Mouse (Mus musculus) layer of hippocampus, adult 9-10 months (tissue): ENCODE measurements at regions not wholly inside any gene's neighbourhood (a gene's known extent, or its start where the extent isn't known, plus 50 kb on each side); places are given as distances from the start of the nearest gene placed in this dataset.

Source experiments
- DNase-seq: peaks from one replicate; pipeline ENCODE4 v3.0.0; 2022; ENCODE audit warnings: low spot score

DNA sequence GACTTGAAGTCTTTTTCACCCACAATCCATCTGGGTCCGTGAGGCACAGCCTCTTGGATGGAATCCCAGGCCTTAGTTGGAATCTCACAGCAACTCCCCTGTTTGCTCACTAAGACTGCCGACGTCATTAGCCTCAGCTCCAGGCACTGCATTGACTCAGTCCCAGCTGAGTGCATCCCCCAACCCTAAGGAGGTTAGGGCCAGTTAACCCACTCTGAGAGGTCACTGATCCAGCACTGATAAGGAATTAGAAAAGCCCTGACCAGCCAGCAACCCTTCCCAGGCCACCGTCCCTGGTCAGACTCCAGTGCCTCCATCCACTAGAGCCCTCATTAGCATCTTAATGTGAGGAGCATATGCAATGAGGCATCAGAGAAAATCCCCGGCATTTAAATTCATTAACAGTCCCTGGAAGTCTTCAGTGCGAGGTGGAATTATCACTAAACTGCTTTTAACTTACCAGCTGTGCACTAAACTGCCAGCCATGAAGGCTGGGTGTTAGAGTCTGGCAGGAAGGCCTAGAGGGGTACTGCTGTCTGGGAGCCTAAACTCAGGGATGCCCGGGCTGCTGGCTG lies 184.2 kb downstream of the Cct6b start:
- DNase-seq, result no peak

DNA sequence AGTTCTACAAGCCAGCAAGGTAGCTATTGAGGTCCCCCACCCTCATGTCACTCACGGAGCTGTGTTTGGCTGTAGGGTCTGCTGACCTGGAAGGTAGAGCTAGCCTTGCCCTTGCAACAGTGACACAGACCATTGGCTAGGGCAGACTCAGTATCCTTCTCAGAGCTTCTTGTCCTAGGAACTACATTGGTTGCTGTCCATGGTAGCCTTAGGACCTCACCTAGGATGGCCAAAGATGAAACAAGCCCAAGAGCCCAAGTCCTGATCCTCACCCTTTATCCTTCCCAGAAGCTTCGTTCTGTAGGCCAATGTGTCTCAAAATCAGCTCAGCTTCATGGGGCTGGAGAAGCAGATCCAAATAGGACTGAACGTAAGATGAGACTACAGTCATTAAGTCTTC lies 187.3 kb downstream of the Tmem132e start:
- DNase-seq, result no peak

DNA sequence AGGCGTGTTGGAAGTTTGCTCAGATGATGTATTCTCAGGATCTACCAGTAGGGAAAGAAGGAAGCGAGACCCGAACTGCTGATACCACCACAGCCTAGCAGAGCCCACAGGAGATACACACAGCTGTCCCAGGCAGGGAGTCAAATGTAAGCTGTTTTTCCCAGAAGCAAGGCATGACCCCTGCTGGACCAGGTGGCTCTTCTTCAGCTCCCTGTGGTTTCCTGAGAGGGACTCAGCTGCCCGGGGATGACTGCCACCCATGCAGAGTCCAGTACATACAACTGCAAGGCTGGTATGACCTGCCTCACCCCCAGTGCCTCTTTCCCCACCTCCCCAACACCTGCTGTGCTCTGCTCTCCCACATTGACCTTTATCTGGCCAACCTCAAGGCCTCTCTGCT lies 184.4 kb downstream of the Tmem132e start:
- no peak for DNase-seq

DNA sequence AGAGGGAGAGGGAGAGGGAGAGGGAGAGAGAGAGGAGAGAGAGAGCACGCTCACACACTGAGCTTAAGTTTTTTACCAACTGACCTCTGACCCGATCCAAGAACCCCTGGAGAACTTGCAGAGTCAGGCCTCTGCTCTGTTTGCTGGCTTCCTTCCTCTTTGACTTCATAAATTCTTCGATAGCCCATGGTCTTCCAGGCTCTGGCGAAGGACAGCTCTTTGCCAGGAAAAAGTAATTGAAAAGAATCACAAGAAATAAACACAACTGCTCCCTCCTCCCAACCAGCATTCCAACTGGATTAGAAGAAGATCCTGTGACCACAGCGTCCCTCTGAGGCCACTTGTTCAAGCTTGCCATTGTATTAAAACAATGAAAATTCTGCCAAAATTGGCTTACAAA lies 182.8 kb downstream of the Tmem132e start:
- no peak for DNase-seq

DNA sequence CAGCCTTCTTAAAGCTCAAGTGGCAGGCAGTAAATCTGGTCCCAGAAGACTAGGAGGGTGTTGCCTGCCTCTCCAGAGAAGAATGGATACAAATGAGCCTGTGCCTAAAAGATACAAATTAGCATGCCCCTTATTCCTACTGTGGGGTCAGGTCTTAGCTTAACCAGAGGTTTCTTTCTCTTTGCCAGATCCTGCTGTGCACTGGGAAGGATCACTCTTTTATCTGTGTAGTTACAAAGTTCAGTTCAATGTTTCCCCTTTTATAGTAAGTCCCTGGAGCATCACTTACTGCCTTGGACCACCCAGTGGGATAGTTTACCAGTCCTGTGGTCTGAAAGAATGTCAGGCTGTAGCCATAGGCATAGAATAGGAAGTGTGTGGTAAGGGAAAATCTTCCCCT lies 181.1 kb downstream of the Tmem132e start:
- DNase-seq, result no peak

DNA sequence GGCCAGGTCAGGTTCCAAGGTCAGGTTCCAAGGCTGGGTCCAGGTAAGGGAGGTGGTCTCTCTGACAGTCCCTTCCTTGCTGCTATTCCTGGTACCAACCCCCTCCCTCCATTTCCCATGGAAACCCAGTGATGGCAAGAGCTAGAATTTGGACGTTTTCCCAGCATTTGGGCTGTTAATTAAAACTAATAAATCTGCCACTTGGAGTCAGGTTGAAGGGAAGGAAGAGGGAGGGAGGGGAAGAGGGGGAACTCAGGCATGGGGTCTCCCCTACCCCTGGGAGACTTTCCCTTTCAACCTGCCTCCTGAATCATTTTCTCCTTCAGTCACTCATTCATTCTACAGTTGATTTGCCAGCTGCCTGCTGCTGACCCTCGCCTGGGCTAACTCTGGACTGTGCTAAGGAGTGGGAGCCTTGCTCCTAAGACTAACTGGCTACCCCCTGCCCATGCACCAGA lies 179.5 kb downstream of the Tmem132e start:
- no peak for DNase-seq

DNA sequence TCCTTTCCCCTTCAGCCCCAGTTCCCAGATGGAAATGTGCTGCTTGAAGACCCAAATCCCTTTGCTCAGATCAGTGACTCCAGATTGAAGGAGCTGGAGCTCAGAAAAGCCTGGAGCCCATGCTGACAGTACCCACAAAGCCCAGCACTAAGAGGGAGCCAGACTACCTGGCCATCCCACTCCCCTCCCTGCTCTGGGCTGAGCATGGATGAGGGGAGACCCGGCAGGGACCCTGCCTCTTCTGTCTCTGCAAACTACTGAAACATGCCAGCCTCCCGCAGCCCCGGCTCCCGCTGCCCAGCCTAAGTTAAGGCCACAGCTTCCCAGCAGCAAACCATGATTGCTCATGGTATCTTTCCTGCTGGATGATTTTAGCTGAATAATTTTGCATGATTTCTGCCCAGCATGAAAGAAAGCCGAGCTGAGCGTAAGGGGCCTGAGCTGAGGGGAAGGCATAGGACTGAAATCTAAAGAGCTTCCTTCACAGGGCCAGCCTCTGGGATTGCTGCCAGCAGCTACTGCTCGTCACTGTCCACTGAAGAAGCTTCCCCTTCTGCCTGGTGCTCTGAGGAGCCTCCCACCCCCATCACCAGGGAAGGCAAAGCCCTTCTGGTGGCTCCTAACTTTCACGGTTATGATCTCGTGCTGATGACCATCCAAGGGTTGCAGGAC lies 178.4 kb downstream of the Tmem132e start:
- DNase-seq, result no peak

DNA sequence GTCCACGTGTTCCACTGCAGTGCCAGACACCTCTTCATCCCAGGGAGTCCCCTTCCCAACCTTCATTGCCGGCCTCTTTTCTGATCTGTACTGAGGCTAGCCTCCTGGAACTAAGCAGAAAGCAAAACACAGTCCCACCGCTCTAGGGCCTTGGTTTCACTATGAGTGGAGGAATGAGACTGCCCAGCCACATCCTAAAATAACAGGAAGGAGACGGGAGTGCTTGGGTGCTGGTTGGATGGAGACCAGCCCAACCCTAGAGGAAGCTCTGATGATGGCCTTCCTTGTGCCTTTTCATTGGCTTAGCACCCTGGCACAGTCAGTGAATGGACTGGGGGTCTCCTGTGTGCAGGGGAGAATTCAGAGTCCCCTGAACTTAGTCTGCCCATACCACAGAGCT lies 177.4 kb downstream of the Tmem132e start:
- DNase-seq, result no peak

DNA sequence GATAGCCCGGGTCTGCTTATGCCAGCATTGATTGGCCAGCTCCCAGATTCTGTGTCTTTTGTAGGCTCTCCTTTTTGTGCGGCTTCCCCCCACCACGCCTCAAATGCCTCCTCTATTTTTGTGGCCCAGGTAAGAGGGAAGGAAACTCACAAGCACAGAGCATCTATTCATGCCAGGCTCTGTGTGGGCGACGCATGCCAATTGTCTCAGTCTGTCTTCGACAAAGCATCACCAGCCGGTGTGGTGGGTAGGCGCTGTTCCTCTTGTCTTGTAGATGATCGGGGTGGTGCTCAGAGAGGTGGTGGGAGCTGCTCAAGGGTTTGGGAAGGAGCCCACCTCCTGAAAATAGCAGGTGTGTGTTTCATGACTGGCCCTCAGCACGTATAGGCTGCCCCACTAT lies 175.5 kb downstream of the Tmem132e start:
- no peak for DNase-seq

DNA sequence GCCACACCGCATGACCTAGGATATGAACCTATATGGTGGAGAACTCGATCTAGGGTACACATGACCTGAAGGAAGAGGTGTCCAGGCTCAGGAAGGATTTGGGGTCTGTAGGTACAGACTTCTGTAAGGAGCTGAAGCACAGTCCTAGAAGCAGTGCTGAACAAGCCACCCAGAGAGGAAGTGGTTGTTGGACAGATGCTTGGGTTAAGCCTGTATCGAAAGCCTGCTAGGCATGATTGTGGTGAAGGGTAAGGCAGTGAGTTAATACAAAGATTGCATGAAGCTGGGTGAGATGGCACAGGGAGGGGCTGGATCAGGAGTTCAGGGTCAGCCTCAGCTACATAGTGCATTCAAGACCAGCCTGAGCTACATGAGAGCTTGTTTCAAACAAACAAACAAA lies 153.3 kb downstream of the Tmem132e start:
- no peak for DNase-seq

DNA sequence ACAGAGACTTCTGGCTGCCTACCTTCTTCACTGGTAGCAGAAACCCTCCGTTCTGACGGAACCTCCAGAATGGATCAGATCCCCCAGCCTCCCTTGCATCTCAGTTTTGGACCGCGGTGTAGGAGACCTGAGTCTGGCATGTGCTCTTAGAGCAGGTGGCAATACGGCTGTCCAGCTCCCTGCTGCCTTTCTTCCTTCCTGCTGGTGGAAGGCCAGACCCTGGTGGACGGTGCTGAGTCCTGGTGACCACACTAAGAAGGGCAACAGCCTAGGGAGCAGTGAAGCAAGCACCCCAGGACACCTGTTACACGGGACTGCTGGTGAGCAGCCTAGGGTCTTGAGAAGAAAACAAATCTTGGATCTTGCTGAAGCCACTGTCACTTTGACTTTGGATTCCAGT lies 152.7 kb downstream of the Tmem132e start:
- DNase-seq, result no peak

DNA sequence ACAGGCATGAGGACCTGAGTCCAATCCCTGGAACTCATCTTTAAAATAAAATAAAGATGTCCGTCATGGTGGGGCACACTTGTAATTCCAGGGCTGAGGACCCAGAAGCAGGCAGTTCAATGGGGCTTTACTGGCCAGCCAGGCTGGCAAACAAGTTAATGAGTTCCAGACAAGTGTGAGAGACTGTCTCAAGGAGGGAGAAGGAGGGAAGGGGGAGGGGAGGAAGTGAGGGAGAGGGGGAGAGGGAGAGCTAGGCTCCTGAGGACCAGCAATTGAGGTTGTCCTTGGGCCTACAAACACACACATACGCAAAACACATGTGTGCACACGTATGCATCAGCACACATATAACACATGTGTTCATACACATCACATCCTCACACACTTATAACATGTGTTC lies 149.2 kb downstream of the Tmem132e start:
- DNase-seq, result no peak

DNA sequence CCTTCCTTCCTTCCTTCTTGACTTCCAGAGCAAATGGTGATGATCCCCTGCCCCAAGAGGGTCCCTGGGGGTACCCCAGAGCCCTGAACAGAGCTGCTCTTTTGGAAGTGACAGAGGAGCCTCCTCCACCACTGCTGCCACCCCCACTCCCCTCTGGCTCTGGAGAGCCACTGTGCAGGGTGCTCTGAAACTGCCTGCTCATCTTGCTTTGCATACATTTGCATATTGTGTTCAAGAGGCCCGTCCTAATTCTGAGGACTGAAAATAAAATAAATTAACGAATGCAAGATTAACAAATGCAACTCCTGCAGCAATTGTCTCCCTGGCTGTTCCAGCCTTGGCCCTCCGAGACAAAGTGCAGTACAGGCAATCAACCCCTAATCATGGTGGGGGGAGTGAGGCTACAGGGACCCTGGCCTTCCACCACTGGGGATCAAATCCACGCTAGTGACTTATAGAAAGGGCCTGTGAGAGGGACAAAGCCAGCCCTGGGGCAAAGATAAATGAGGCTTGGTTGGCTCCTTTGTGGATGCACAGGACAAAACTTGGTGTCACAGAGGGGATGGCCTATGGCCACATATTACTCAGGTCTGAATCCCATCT lies 134.6 kb downstream of the Tmem132e start:
- DNase-seq, result no peak

DNA sequence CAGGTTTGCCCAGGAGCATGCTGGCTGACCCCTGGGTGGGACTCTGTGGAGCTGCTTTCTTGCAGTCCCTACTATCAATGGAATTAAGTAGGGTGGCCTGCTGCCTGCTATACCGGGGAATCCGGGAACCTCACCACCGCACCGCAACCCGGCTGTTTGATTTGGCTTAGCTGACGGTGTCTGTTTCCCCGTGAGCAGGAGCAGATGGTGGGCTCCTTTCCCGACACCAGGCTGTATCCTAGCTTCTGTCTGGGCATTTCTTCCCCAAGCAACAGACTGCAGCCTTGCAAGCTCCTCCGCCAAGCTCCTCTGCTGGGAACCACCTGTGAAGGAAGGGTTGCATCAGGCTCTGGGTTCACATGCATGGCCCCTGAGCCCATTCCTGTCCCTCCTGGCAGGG lies 132.7 kb downstream of the Tmem132e start:
- peak; percentile 33 for DNase-seq

DNA sequence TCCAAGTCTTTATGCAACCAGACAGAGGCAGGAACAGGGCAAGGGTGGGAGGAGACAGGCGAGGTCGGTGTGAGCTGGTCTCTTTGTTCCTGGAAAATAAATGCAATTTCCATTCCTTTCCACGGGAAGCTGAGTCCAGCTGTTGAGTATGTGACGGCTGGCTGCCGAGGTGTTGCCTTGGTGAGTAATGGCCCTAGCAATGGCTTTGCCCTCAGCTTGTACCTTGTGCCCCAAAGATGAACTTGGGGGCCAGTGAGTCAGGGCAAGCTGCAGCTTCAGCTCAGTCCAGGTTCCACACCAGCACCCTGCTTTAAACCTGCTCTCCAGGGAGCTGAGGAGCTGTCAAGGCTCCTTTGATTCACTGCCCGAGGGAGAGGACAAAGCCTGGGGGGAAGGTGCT lies 130.0 kb downstream of the Tmem132e start:
- no peak for DNase-seq

DNA sequence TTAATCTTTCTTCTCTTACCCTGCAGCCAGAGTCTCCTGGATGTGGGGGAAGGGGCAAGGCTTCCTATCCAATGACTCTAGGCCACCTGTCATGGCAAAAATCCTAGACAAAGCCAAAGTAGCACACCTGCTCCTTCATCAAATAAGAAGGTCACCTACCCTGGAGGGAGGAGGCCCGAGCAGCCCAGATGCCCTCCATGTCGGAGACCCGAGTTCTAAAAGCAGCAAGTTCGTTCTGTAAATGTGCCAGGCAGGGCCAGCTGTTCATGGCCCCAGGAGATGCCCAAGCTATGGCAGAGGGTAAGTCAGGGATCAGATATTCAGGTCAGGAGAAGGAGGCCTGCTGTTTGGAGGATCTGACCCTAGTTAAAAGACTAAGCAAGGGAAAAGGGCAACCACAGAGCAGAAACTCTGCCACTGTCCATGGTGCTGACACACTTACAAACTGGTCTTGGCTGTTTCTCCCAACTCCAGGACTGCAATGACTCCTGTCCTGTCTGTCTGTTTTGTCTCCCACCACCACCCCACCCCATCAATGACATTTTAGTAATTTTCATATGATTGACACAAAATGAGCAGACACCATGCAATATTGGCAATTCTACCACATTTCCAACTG lies 125.9 kb downstream of the Tmem132e start:
- no peak for DNase-seq

DNA sequence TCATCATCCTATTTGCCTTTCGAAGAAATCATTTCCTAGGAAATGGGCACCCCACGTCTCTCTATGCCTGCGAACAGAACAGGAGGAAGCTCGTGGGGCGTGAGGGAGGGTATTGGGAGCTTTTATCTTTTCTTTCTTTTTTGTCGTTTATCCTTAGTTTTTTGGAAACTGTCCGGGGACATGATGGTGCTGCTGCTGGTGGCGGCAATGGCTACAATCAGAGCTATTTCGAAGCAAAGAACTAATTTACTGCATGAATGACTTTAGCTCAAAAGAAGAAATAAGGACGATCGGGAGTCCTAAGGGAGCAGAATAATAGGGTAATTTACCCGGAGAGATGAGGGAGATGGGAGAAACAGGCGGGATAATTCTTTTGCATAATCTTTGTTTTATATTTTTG lies 119.9 kb downstream of the Tmem132e start:
- no peak for DNase-seq
